7 mouse cellular contexts compared by ENCODE assay signal in the genomic region with DNA sequence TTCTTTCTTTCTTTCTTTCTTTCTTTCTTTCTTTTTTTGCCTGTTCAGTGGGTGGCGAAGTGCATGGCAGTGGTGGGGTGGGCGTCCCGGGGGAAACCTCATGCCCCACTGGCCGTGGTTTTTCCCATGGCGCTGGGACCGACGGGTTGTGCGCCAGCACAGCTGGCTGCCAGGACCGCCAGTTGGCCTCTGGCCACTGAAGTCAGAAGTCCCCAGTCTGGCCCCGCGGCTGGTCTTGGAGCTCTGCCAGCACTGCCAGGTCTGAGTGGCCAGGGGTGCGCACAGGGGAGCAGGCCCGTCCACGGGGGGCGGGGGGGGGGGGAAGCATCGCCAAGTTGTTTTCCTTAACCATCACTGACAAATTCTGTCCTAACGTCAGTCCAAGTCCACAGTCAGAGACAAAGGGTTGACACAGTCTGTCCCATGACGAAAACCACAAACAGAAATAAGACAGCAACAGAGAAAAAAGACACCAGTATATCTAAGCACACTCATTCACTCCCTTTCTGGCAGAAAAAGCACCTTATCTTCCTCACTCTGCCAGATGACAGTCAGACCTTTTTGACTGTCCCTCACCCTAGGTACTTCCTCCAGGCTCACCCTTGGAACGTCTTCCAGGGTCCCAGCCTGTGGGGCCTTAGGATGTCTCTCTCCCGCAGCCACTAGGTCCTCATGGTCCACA.
DNase-seq lines count a peak whose midpoint lies in the region; ATAC-seq and TF ChIP-seq lines count a peak whose summit lies in the region.

No protein-coding gene starts in this region.

- peak overlapping the region; percentile 54 for H3K4me2 ChIP-seq in forebrain, embryonic 13.5 days
- H3K4me2 ChIP-seq in limb, embryonic 12.5 days, result peak overlapping the region; percentile 53

- no peaks in the 10 kb centered on the region for H3K4me1 ChIP-seq in E14TG2a.4 (replicated peaks; ENCODE audit: low read depth, low read length)
- no peaks in the 10 kb centered on the region for H3K4me1 ChIP-seq in forebrain, embryonic 13.5 days
- no peaks in the 10 kb centered on the region for H3K4me1 ChIP-seq in limb, embryonic 12.5 days (replicated peaks)
- H3K4me1 ChIP-seq in midbrain, embryonic 10.5 days, result peaks cover 9% of the 10 kb centered on the region

- peaks cover 40% of the 10 kb centered on the region for H3K9me3 ChIP-seq in E14TG2a.4 (ENCODE audit: low read length)
- H3K9me3 ChIP-seq in forebrain, embryonic 13.5 days (replicated peaks), result no peaks in the 10 kb centered on the region
- H3K9me3 ChIP-seq in limb, embryonic 12.5 days, result peaks cover 6% of the 10 kb centered on the region; the same call in 1 of the 2 replicates
- H3K9me3 ChIP-seq in midbrain, embryonic 10.5 days (replicated peaks), result peaks cover 10% of the 10 kb centered on the region; the same call in 1 of the 2 replicates

- DNase-seq in adrenal gland, adult 2 months, result peak; percentile 77
- peak; percentile 89 for DNase-seq in heart, postnatal 4 days
- no peak for DNase-seq in midbrain, embryonic 10.5 days (ENCODE audit: low spot score)
- peak; percentile 29 for DNase-seq in thymus, postnatal 14 days

- no peak overlapping the region for H3K27ac ChIP-seq in forebrain, embryonic 13.5 days
- H3K27ac ChIP-seq in limb, embryonic 12.5 days, result no peak overlapping the region
- H3K27ac ChIP-seq in midbrain, embryonic 10.5 days (replicated peaks), result peak overlapping the region; percentile 56; the same call in 1 of the 2 replicates

- no peak overlapping the region for H3K9ac ChIP-seq in forebrain, embryonic 13.5 days
- H3K9ac ChIP-seq in limb, embryonic 12.5 days (replicated peaks), result 0 out of 2 replicates have a peak overlapping the region, but pooled peaks have one; percentile 18

- TF ChIP-seq CTCF in E14TG2a.4 (conservative IDR thresholded peaks at IDR 0.05; ENCODE audit: low read length), result no peak

- 0 out of 2 replicates have a peak overlapping the region, but pooled peaks have one; percentile 45 for H3K4me3 ChIP-seq in E14TG2a.4 (replicated peaks; ENCODE audit: low read length)
- H3K4me3 ChIP-seq in forebrain, embryonic 13.5 days, result no peak overlapping the region
- H3K4me3 ChIP-seq in limb, embryonic 12.5 days (replicated peaks), result peak overlapping the region; percentile 36
- H3K4me3 ChIP-seq in midbrain, embryonic 10.5 days, result peak overlapping the region; percentile 44

- ATAC-seq in forebrain, embryonic 13.5 days, result 0 out of 2 replicates have a peak, but pooled peaks have one; percentile 21
- ATAC-seq in limb, embryonic 12.5 days (ENCODE audit: insufficient number of reproducible peaks, insufficient read depth, low FRiP score, low TSS enrichment, low read depth), result no peak

- no peaks in the 10 kb centered on the region for H3K27me3 ChIP-seq in E14TG2a.4 (ENCODE audit: insufficient read depth, low read length)
- no peaks in the 10 kb centered on the region for H3K27me3 ChIP-seq in forebrain, embryonic 13.5 days
- no peaks in the 10 kb centered on the region for H3K27me3 ChIP-seq in limb, embryonic 12.5 days
- no peaks in the 10 kb centered on the region for H3K27me3 ChIP-seq in midbrain, embryonic 10.5 days (ENCODE audit: low read depth, poor library complexity, severe bottlenecking)

- 70% methylated on average over 20 of the region's 20 CpGs for WGBS in forebrain, embryonic 13.5 days
- 74% methylated on average over 20 of the region's 20 CpGs for WGBS in limb, embryonic 12.5 days
- 81% methylated on average over 20 of the region's 20 CpGs for WGBS in midbrain, embryonic 10.5 days

- no peaks in the 10 kb centered on the region for H3K36me3 ChIP-seq in E14TG2a.4 (ENCODE audit: insufficient read depth, low read length)
- H3K36me3 ChIP-seq in forebrain, embryonic 13.5 days (ENCODE audit: poor library complexity, severe bottlenecking), result 0 out of 2 replicates have a peak, but pooled peaks cover under 1% of the 10 kb centered on the region
- peaks cover 1% of the 10 kb centered on the region; the same call in 1 of the 2 replicates for H3K36me3 ChIP-seq in limb, embryonic 12.5 days
- H3K36me3 ChIP-seq in midbrain, embryonic 10.5 days, result 0 out of 2 replicates have a peak, but pooled peaks cover under 1% of the 10 kb centered on the region
